Mouse (Mus musculus) WW6 (cell line): ENCODE measurements around the gene Brinp3.

Source experiments
- DNase-seq: peaks from one replicate; pipeline ENCODE4 v3.0.0-alpha.2; 2013; ENCODE audit warnings: low read depth, low spot score

Gene Brinp3

DNA sequence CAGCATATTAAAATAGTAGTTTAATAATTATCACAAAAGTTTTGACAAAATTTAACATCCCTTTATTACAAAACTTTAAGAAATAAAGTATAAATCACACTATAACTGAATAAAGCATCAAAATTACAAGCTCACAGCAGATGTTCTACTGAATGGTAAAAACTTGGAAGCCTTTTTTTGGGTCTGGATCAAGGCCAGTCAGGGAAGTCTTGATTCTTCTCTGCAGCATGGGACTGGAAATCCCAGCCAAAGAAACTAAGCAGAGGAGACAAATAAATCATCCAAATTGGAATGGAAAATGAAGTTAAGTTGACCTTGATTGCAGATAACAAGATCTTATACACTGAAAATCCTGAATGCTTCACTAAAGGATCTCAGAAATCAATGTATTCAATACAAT, 298.3 kb downstream of the Brinp3 start:
- DNase-seq = no peak

DNA sequence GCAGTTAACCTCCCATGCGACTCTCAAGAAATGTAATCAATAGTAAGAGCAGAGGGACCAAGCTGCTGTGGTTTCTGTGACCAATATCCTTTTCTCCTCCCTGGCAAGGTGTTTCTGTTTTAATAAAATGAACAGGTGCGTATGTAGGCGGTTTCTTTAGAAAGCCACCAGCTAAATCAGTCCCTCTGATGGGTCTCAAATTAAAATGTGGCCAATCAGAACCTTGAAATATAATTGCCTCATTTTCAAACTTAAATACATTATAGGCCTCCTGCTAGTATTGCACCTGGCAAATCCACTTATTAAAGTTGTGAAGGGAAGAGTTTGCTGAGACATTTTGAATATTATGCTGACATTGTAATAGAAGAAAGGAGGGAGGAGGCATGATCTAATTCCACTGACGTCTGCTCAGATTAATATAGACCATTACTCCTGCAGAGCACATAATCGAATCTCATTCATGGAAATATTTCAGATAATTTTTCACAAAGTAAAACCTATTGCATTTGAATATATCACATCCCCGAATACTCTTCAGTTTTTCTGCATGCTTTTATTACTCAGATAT, 305.5 kb downstream of the Brinp3 start:
- DNase-seq = no peak

DNA sequence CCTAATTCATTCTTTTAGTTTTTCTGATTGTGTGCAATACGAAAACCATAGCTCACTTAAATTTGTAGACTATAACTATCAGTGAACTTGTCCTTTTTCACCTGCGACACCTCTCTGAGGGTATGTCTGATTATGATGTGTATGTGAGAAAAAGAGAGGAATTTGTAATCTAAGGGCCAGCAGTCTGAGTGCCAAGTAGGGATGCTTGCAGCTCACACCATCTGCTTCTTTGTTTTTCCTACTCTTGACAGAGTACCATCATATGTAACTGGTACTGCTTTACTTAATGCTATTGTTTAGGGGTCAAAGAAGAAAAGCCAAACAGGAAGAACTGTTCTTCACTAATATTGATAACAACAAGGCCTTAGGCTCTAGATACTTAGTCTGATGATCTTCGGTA, 307.3 kb downstream of the Brinp3 start:
- no peak for DNase-seq

DNA sequence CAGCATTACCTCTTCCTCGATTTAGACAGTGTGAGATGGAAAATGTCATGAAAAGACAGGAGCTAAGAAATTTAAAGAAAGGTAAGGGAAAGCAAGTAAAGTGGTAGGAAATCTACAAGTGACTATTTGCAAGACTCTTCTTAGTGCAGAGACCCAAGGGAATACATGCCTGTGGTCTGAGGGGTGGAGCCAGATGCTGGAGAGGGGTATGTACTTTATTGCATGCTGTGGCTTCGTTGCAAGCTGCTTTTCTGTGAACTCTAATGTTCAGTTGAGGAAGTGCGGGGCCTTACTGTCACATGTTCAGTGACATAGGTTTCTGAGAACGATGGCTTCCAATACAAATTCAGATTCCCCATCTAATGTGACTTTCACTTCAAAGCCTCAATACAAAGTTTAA, 313.2 kb downstream of the Brinp3 start:
- no peak for DNase-seq

DNA sequence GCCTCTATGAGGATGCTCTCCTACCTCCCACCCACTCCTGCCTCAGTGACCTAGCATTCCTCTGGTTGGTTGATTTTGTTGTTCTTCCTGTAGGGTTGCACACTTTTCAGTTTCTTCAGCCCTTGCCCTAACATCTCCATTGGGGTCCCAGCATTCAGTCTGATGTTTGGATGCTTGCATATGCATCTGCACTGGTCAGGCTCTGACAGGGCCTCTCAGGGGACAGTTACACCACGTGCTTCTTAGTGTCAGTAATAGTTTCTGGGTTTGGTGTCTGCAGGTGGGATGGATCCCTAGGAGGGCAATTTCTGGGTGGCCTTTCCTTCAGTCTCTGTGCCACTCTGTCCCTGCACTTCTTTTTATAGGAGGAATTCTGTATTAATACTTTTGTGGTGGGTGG, 339.3 kb downstream of the Brinp3 start:
- no peak for DNase-seq

DNA sequence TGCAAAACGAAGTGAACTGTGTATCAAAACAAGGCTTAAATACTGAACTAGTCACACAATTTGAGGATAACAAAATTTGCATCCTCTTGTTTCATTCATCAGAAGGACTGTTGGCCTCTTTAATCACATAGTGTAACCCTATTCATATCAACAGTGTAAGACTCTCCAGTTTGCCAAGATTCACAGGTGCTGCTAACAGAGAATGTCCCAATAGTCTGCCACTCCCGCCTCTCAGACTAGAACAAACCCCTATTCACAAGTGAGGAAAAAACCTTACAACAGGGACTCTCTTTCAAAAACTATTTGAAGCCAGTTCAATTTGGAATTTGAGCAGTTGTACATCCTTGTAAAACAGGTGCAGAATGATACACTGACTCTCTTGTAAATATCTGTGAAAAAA, 349.5 kb downstream of the Brinp3 start:
- no peak for DNase-seq

DNA sequence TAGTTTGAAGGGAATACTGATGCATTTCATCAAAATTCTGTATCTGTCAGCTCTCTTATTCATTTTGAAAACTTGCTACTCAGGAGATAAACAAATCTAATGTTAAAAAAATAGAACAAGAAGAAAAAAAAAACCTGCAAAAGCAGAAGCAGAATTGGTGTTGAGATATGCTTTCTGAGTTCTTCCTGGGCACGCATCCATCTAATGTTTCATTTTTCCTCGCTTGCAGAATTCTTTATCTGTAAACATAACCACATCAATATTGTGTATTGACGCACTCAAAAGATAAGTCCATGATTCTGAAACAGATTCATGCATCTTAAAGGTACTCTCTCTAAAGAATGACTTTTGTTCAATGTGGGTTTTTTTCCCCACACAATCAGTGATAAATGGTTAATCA, 354.3 kb downstream of the Brinp3 start:
- no peak for DNase-seq

DNA sequence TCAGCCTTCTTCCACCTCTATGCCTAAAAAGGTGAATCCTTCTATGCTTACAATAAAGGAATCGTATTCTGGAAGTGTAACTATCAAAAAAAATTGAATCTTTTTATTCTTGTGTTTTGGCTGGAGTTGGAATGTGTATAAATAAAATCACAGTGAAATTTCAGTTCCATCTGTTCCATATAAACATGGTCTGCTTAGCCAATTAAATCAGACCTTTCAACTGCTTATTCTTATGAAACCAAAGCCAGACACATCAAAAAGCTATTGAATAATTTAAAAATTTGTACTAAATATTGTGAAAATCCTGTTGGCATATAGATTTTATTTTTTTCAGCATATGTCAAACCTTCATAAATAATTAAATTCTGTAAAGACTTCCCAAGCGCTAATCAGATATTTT, 355.6 kb downstream of the Brinp3 start:
- DNase-seq = no peak

DNA sequence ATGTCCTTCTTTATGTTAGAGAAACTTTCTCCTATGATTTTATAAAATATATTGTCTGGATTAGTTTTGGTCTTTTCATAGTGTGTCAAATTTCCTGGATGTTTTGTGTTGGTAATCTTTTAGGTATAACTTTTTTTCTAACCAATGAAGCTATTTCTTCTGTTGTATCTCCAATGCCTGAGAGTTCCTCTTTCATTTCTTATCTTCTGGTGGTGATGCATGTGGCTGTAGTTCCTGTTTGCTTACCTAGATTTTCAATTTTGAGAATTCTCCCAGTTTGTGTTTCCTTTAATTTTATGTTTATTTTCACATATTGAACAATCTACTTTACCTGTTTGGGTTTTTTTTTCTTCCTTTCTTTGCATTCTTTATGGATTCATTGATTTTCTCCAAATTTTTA, 404.1 kb downstream of the Brinp3 start:
- no peak for DNase-seq

DNA sequence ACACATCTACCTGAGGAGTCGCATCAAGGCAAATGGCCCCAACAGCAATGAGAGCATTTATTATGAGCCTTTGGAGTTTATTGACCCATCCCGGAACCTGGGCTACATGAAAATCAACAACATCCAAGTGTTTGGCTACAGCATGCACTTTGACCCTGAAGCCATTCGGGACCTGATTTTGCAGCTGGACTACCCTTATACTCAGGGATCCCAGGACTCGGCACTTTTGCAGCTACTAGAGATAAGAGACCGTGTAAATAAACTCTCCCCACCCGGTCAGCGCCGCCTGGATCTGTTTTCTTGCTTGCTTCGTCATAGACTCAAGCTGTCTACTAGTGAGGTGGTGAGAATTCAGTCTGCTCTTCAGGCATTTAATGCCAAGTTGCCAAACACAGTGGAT, 407.1 kb downstream of the Brinp3 start:
- no peak for DNase-seq

DNA sequence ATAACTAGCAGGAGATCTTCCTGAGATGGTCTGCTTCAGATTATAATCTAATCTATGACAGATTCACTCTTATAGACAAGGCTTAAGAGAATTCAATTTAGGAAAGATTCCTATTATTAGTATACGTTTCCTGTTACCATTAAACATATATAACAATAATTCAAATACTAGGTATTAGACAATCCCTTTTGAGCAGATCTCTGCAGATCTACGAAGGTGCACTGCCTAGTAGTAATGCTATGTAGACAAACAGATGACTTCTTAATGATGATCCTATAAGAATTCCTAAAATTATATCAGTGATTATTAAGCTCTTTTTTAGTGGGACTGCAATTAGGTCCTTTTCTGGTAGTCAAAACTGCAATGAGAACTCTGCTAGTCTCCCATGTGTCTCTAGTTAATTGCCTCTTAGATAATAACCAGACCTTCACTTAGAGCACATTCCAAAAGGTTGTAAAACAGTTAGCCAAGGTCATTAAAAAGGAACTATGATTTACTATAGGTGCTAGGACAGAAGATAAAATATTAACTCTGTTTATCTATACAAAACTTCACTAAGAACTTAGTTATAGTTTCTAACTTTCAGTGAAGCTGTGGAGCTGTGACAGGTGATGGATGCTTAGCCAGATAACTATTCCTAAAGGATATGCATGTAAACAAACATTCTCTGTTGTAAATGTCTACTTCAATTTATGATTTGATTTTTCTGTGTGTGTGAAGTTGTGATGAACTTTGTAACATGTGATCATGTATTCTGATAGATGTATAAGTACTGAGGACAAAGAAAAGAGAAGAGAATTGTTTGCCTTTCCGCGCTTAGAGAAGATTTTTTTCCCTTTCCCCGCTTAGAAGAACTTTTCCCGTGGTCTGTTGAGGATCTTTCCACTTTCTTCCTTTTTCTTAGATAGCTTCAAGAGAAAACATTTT, 445.2 kb downstream of the Brinp3 start:
- DNase-seq = no peak
